Mouse (Mus musculus) right cerebral cortex, postnatal 10 days (tissue): ENCODE measurements around the gene Wdr63.

Experiments used
- DNase-seq, 2 experiments: peaks; one replicate each; pipeline ENCODE4 v3.0.0; 2021; ENCODE audit warnings: low spot score in 2 of 2

Gene Wdr63

DNA sequence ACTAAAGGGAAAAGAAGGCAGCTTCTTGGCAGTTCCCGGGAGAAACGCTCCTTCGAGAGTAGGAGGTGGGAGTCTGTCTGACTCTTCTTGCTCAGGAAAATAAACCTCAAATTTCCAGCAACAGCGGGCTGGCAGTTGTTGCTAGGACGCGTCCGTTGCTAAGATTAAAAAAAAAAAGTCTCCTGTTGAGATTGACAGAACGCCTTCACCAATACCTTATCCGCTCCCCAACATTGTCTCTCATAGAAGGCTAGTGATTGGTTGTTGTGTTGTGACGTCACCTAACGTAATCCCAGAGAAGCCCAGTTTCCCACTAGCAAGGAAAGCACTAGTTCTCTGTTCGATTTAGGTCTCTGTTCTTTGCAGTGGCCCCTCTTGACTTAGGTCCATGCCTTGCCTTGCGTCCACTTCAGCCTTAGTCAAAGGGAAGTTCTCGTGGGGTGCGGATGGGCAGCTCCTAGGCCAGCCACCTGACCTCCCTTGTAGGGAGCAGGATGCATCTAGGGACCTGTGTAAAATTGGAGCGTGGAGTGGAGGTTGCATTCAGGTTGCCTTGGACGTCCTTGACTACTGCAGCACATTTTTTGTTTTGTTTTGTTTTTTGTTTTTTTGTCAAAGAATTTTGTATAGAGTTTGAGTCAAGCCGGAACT, at the start of gene Wdr63:
Wdr63 (minus strand) TSS at position 210 of the 651 bp plus-strand sequence.
- DNase-seq: peak; percentile 83 to 94

- no peak for DNase-seq
Measured at GRCm38 (mm10) chr3:146156811-146157210, 48.9 kb upstream of the Wdr63 start.

DNA sequence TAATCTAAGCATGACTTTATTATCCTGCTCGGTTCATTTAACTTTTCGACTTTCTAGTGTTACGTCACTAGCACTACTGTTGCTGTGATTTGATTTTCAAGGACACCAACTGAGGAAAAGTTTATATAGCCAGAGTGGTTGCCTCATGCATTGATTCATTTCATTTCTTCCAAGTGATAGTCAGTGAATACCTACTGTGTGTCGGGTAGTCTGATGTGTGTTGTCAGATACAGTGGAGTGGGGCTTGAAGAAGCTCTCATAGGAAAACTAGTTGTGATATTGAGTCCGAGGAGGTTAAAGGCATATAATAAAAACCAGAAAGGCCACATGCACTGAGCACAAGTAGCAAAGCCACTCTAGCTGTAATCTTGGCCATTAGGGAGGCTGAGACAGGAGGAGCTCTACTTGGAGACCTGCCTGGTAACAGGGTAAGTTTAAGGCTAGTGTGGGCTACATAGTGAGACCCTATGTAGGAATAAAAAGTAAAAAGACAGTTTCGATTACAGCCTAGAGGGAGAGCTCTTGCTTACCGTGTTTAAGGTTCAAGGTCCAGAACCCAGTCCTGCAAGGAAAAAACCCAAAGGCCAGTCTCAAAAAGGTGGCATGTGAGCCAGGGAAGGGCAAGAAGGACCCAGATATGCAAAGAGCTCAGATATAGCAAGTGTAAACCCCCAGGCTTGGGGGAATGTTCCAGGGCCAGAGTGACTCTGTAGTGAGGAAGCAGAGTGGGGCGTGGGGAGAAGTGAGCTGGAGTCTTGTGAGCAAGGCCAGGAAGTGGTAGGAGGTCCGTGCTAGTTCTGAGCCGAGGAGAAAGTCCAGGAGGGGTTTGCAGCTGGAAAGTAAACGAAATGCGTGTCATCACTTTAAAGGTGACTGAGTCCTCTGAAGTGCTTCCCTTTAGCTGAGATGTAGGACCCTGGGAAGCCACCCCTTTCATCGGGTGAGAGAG, 48.0 kb upstream of the Wdr63 start:
- no peak for DNase-seq

- DNase-seq: no peak
Measured at GRCm38 (mm10) chr3:146153862-146154611, 46.1 kb upstream of the Wdr63 start.

GRCm38 (mm10) chr3:146152913-146153312, 45.0 kb upstream of the Wdr63 start:
- no peak for DNase-seq

- DNase-seq: no peak
Measured at GRCm38 (mm10) chr3:146152348-146152747, 44.4 kb upstream of the Wdr63 start.

GRCm38 (mm10) chr3:146151755-146152154, 43.8 kb upstream of the Wdr63 start:
- DNase-seq: no peak

GRCm38 (mm10) chr3:146151328-146151727, 43.4 kb upstream of the Wdr63 start:
- no peak for DNase-seq

GRCm38 (mm10) chr3:146150560-146150959, 42.6 kb upstream of the Wdr63 start:
- DNase-seq: no peak

GRCm38 (mm10) chr3:146150058-146150400, 42.1 kb upstream of the Wdr63 start:
- no peak for DNase-seq

DNA sequence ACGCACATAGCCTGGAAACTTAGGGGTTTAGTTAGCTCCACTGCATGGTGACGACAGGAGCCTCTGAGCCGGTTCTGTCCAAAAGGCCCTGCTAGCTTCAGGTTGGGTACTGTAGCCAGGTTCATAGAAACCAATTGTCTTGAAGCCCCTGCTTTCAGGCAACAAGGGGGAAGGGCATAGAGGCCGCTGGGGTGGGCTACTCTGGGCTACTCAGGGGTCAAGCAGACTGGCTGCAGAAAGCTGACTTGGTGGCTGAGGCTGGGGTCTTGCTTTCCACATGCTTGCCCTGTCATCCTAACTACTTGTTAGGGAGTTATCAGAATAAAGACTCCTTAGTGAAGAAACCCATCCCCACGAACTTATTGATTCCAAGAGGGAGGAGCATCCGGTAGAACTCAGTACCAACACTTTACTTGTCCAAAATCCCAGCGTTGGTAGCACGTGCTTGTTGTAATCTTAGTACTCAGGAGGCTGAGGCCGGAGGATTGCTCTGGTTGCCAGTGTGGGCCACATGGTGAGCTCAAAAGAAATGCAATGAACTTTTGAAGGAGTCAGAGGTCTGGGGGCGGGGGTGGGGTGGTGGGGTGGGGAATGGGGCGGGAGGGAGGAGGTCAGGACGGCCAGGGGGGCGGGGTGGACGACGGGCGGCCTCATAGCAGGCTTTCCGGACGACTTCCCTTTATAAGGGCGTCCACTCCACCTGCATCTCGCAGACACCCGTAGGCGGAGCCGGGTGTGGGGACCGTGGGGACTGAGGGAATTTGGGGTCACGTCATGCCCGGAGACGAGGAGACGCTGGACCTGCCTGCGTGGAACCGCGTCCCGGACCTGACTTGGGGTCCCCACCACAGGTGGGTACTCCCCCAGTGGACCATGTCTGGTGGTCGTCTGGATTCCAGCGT, 41.5 kb upstream of the Wdr63 start, which contains the start of gene Mcoln2:
Mcoln2 (plus strand) TSS at position 678 of the 902 bp plus-strand sequence.
- DNase-seq: no peak

DNA sequence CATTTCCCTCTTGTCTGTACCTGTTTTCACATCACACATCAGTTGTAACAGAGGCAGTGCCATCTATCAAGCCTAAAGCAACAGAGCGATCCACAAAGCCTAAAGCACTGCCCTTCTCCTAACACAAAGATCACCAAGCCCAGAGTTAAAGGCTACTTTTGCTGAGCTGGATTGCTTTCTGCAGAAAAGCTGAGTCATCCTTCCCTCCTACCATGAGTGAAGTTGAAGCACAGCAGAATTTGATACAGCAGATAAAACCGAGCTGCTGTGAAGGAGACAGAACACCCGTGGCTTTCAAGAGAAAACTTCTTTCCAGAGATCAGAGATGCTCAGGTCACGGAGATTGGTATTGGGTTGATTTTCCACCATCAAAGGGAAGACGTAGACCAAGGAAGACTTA, 38.2 kb upstream of the Wdr63 start:
- DNase-seq: no peak

- DNase-seq: no peak
Measured at GRCm38 (mm10) chr3:146145501-146145900, 37.6 kb upstream of the Wdr63 start.

DNA sequence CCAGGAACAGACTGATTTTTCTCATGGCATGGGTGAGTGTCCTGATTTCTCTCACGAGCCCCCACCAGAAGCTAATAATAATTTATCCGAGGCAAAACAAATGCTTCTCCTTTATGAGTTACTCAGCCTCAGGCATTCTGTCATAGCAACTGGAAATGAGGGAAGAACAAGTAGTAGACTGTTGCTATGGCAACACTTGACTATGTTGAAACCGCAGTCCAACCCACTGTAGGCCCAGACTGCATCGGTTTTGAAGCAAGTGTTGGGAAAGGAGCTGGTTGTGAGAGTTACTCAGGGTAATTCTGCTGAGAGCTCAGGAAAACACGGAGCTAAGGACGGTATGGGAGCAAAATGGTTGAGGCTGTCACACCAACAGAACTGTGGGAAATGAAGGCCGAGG, 34.6 kb upstream of the Wdr63 start:
- DNase-seq: no peak

DNA sequence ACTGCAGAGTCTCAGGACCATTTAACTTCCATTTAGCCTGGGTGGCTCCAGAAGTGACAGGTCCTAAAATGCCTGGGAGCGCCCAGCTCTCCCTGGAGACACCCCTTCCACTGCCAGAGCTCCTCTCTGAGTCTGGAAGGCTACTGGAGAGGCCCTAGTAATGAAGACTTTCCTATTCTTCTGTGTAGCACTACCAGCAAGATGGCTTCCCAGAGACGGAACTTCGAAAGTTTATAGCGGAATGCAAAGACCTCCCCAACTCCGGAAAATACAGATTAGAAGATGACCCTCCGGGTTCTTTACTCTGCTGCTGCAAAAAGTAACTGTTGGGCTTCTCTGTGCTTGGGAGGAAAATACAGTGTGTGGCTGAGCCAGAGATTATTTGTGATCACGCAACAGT, 32.3 kb upstream of the Wdr63 start:
- DNase-seq: no peak

DNA sequence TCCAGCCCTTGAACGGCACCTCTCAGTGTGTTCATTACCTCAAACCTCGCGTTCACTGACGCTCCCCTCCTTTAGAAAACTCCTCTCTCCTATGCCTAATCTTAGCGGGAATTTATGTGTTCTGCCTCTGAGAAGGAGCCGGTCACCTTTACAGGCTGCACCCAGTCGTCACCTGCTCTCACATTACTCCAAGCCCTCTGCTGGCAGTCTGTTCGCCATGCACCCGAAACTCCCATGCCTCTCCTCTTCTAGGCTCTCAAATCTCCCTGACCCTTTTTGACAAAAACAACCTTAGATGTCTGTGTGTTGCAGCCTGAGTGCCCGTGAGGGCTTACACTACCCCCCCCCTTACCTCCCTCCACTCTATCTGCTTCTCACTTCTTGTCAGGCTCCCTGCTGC, 28.5 kb upstream of the Wdr63 start:
- DNase-seq: no peak

DNA sequence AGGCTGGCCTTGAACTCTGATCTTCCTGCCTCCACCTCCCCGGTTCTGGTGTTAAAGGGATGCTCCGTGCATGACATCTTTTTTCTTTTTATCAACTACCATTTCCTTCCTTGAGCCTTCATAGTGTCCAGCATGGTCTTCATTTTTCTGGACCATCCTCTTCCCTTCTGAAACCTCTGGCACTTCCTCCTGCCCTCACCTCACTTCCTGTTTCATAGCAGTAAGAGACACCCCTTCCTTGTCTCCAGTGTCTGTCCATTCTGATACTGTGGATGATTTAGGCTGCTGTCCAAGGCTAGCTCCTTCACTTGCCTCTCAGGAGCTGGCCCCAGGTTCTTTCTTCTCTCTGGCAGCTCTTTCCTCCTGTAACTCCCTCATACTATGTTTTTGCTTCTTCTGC, 27.5 kb upstream of the Wdr63 start:
- DNase-seq: no peak

- no peak for DNase-seq
Measured at GRCm38 (mm10) chr3:146134834-146135233, 26.9 kb upstream of the Wdr63 start.

GRCm38 (mm10) chr3:146127205-146127604, 19.3 kb upstream of the Wdr63 start:
- no peak for DNase-seq

GRCm38 (mm10) chr3:146123464-146123825, 15.5 kb upstream of the Wdr63 start:
- no peak for DNase-seq

DNA sequence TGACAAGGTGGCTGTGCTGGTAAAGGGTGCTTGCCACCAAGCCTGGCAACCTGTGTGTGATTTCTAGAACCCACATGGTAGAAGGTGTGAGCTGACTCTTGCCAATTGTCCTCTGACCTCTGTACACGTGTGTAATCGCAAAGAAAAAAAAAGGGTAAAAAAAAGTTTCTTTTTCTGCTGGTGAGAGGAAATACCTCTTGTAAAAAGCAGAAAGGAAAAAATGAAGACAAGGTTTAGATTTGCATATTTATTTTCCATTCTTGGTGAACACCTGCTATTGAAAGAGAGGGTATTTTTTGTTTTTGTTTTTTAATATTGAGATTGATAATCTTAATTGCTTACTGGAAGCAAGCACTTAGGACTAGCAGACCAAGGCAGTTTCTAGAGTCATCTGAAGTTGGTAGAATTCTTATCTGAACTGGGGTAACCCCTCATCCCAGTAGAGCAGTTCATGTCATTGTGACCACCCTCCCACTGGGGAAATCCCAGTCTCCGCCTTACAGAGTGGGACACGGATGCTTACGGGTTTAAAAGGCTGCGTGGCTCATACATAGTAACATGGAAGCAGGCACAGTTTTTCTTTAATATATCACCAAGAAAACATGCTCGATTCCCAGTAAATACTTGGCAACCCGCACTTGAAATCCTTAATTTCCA, 15.0 kb upstream of the Wdr63 start:
- no peak for DNase-seq
